Mouse (Mus musculus) heart, embryonic 14.5 days (tissue): ENCODE measurements around the gene Nat8f4. TPM values are rescaled to one million over a fixed set of nuclear protein-coding genes. Genes with fewer than 3 reads are reported as not detected.
"Not testable (repeated sequence)": the region's sequence is repeated elsewhere in the genome, so short reads cannot be mapped to it uniquely, and the experiment has no call there.

ENCODE experiments used
- ATAC-seq: fragments of 200-750 bp; cut with Nextera tagmentation; 2 replicates; pipeline ENCODE4 v1.8.0; 2017; ENCODE audit warnings: low read depth, moderate TSS enrichment; ENCODE audit not compliant: insufficient number of reproducible peaks, insufficient read depth, low FRiP score
- H3K27ac ChIP-seq, 2 experiments: fragments of 200-500 bp in 1 of 2; fragments of 300-500 bp in 1 of 2; sonication (generic) in 1 of 2; replicated peaks in 1 of 2; 2 replicates each; pipeline ENCODE4 v1.5.1; 2012 to 2014; ENCODE audit warnings: low read depth in 2 of 2, low read length in 2 of 2, control low read depth in 1 of 2, mild to moderate bottlenecking in 1 of 2, mixed read lengths in 1 of 2; ENCODE audit not compliant: control insufficient read depth in 1 of 2, insufficient read depth in 1 of 2
- H3K27me3 ChIP-seq: fragments of 300-500 bp; sonication (generic); 2 replicates; pipeline ENCODE4 v1.6.1; 2014; ENCODE audit warnings: mild to moderate bottlenecking, low read length, control low read depth; ENCODE audit not compliant: control insufficient read depth, insufficient read depth
- H3K36me3 ChIP-seq: fragments of 300-500 bp; sonication (generic); 2 replicates; pipeline ENCODE4 v1.6.1; 2014; ENCODE audit warnings: mild to moderate bottlenecking, control low read depth, low read length, mixed read lengths; ENCODE audit not compliant: control insufficient read depth, insufficient read depth
- H3K4me1 ChIP-seq, 2 experiments: fragments of 200-500 bp in 1 of 2; fragments of 300-500 bp in 1 of 2; sonication (generic) in 1 of 2; 2 replicates each; pipeline ENCODE4 v1.6.1; 2012 to 2014; ENCODE audit warnings: low read length in 2 of 2, control low read depth in 1 of 2, mixed read lengths in 1 of 2; ENCODE audit not compliant: control insufficient read depth in 2 of 2, insufficient read depth in 2 of 2
- H3K4me2 ChIP-seq: fragments of 300-500 bp; sonication (generic); 2 replicates; pipeline ENCODE4 v1.6.1; 2014; ENCODE audit warnings: mild to moderate bottlenecking, low read length
- H3K4me3 ChIP-seq, 2 experiments: fragments of 200-500 bp in 1 of 2; fragments of 300-500 bp in 1 of 2; sonication (generic) in 1 of 2; 2 replicates each; pipeline ENCODE4 v1.5.1; 2012 to 2014; ENCODE audit warnings: low read length in 2 of 2, mild to moderate bottlenecking in 2 of 2, control low read depth in 1 of 2, low read depth in 1 of 2, moderate library complexity in 1 of 2; ENCODE audit not compliant: control insufficient read depth in 1 of 2, insufficient read depth in 1 of 2
- H3K9ac ChIP-seq: fragments of 300-500 bp; sonication (generic); 2 replicates; pipeline ENCODE4 v1.6.1; 2014; ENCODE audit warnings: mild to moderate bottlenecking, low read length
- H3K9me3 ChIP-seq: fragments of 300-500 bp; sonication (generic); 2 replicates; pipeline ENCODE4 v1.6.1; 2016; ENCODE audit warnings: low read length, control low read depth; ENCODE audit not compliant: control insufficient read depth
- WGBS: fragments of 180-500 bp; shearing (Covaris S2); extraction: QIAGEN DNeasy Blood & Tissue Kit; methylation state at CpG from one replicate; pipeline ENCODE4 v1.1.7; 2014; 5-methylcytosine and 5-hydroxymethylcytosine counted together
- polyA plus RNA-seq: library from polyadenylated mRNA; unstranded; fragments of >200 nt; fragmentation: Nextera tagmentation; extraction: Ambion mirVana; gene quantifications from 2 replicates; pipeline ENCODE4 v1.2.1, GENCODE M21; 2014

Nat8f4 gene
- polyA plus RNA-seq, result 2.6 TPM in 2 replicates

DNA sequence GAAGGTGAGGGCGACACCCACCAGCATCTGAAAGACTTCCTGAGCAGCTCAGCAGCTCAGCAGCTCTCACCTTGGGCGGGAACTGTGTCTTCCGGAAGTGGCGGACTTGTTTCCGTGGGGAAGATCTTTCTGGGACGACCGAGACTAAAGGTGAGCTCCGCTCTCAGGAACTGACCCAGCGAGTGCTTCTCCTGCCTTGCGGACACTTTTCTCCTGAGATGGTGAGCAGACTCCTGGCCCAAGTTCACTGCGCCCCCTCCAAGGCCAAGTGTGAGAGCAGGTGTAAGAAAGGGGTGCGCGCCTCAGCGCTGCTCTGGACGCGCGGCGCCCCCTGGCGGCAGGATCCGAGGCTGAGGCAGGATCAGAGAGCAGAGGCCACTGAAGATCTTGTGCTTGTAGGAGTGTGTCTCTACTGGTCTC is at the start of gene Nat8f4:
TSS of gene Nat8f4 (minus strand) at position 243 of the 420 bp plus-strand sequence.
- not testable (repeated sequence) for H3K27me3 ChIP-seq, H3K9me3 ChIP-seq, H3K4me1 ChIP-seq, ATAC-seq, H3K27ac ChIP-seq, H3K9ac ChIP-seq, H3K36me3 ChIP-seq
- Histone ChIP-seq H3K4me2 (peak within 1 kb of the TSS; percentile 49), H3K4me3 (peak within 1 kb of the TSS; percentile 31 to 51)
- 19% methylated on average over 20 of the region's 20 CpGs for WGBS

DNA sequence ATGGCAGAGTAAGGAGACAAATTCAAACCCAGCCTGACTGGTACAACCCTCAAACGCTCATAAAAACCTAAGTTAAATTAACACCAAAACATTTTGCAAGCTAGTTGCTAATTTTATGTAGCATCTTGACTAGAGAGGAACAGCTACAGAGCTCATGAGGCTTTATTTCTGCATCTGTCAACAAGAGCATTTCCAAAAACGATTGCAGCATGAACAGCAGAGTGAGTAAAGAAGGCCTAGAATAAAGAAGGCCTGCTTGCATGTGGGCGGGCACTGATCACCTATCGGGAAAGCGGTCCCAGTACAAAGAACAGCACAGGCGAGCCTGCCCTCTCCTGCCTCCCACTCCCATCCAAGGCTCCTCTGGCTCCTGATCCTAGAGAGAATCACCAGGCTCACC is 43.9 kb upstream of the Nat8f4 start:
- Histone ChIP-seq H3K4me3 (no peak overlapping the region), H3K4me2 (no peak overlapping the region), H3K9me3 (no peaks in the 10 kb centered on the region), H3K27me3 (no peaks in the 10 kb centered on the region), H3K4me1 (no peaks in the 10 kb centered on the region), H3K9ac (no peak overlapping the region), H3K27ac (no peak overlapping the region), H3K36me3 (peaks cover 97% of the 10 kb centered on the region)
- 88% methylated on average over 6 of the region's 6 CpGs for WGBS
- no peak for ATAC-seq

- Histone ChIP-seq H3K4me1 (0 out of 4 replicates have a peak, but pooled peaks cover 0 to 1% of the 10 kb centered on the region in 2 experiments), H3K4me3 (no peak overlapping the region), H3K9me3 (no peaks in the 10 kb centered on the region), H3K27me3 (no peaks in the 10 kb centered on the region), H3K9ac (no peak overlapping the region), H3K36me3 (peaks cover 60% of the 10 kb centered on the region), H3K4me2 (no peak overlapping the region), H3K27ac (no peak overlapping the region)
- 93% methylated on average over 3 of the region's 3 CpGs for WGBS
- ATAC-seq, result no peak
Observed at GRCm38 (mm10) chr6:85942469-85942868, 37.8 kb upstream of the Nat8f4 start.

DNA sequence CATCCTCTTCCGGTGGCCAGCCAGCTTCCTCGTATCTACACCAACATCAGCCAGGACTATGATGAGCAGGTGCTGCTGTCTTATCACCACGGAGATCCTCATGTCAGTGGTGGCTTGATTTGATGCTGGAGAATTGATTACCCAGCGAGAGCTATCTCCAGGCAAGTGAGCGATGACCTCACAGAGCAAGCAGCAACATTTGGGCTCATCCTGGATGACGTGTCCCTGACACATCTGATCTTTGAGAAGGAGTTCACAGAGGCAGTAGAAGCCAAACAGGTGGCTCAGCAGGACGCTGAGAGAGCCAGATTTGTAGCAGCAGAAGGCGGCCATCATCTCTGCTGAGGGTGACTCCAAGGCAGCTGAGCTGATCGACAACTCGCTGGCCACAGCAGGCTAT is 34.0 kb upstream of the Nat8f4 start:
- Histone ChIP-seq H3K9ac (no peak overlapping the region), H3K4me2 (no peak overlapping the region), H3K9me3 (no peaks in the 10 kb centered on the region), H3K4me1 (peaks cover 0 to 5% of the 10 kb centered on the region in 2 experiments; a peak in 2 of 4 replicates), H3K36me3 (peaks cover 22% of the 10 kb centered on the region), H3K27me3 (no peaks in the 10 kb centered on the region), H3K27ac (no peak overlapping the region), H3K4me3 (no peak overlapping the region)
- WGBS, result 57% methylated on average over 10 of the region's 10 CpGs
- no peak for ATAC-seq

DNA sequence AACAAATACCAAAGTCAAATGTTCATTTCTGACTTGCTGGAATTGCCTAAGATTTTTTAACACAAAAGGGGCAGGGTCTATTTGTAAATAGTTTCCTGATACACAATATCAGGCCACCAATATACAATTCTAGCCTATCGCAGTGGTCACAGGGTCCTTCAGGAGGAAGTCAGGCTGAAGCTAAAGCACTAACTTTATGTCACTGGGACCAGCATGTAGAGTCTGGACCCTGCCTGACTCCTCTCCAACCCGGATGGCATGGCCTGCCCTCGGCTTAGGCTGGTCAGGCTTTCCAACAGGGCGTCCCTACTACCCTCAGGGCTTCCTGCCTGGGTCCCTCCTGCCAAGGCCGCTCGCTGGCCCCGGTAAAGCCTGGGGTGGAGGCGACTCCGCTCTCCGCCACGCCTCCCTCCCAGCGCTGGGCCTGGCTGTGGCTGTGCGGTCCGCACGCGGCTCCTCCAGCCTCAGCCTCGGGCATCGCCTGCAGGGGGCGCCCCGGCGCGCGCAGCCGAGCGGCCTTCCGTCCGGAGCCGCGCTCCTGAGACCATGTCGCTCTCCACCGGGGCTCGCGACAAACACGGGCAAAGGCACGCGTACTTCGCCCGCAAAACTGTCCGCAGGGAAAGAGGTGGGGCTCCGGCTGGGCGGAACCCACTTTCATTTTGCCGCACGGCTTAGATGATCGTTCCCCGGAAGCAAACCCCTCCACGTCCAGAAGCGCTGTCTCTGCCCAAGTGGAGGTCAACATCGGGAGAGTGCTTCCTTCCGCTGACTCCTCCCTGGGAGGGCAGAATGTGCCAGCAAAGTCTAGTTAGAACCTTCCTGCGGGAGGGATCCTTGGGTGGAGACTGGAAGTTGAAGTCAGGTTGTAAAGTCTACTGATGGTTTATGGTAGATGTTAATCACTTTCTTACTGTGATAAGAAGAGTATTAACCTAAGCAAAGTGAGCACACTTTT is 32.1 kb upstream of the Nat8f4 start:
- not testable (repeated sequence) for H3K9me3 ChIP-seq, H3K4me1 ChIP-seq, H3K27me3 ChIP-seq
- H3K4me3 ChIP-seq, result peak overlapping the region; percentile 47 to 76
- WGBS, result under 1% methylated on average over 46 of the region's 50 CpGs
- peak; percentile 94 for ATAC-seq
- H3K4me2 ChIP-seq, result peak overlapping the region; percentile 72
- H3K27ac ChIP-seq, result peak overlapping the region; percentile 68 to 75
- 0 out of 2 replicates have a peak, but pooled peaks cover 11% of the 10 kb centered on the region for H3K36me3 ChIP-seq
- peak overlapping the region; percentile 74 for H3K9ac ChIP-seq

- WGBS, result 67% methylated on average over 3 of the region's 3 CpGs
- H3K9ac ChIP-seq, result no peak overlapping the region
Observed at GRCm38 (mm10) chr6:85935646-85936045, 31.0 kb upstream of the Nat8f4 start.

DNA sequence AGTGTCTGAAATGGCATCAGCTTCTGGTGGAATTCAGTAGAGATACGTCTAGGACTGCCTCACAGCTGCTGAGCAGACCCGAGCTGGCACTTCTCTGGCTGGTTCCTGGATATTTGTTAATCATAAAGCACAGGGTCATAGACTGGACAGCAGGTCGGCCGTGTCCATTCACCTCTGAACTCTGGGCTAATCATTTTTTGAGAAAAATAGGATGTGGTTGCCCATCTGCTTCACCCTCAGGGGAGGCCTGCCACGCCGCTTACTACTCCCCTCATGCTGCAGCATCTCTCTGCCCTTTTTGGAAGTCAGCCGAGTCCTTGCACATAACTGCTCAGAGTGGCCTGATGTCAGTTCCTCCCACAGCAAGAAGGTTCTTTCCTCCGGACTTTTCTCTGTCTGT is 29.4 kb upstream of the Nat8f4 start:
- peaks cover 0 to 5% of the 10 kb centered on the region in 2 experiments; a peak in 2 of 4 replicates for H3K4me1 ChIP-seq
- no peak overlapping the region for H3K4me2 ChIP-seq
- H3K9ac ChIP-seq, result no peak overlapping the region
- H3K9me3 ChIP-seq, result no peaks in the 10 kb centered on the region
- H3K36me3 ChIP-seq, result peaks cover 22% of the 10 kb centered on the region
- H3K27me3 ChIP-seq, result no peaks in the 10 kb centered on the region
- no peak overlapping the region for H3K27ac ChIP-seq
- 82% methylated on average over 8 of the region's 8 CpGs for WGBS
- no peak for ATAC-seq
- no peak overlapping the region for H3K4me3 ChIP-seq

More at GRCm38 (mm10) chr6:85935646-85936045, 31.0 kb upstream of the Nat8f4 start:
- no peak overlapping the region for H3K4me3 ChIP-seq
- H3K27me3 ChIP-seq, result no peaks in the 10 kb centered on the region
- 0 out of 2 replicates have a peak, but pooled peaks cover 8% of the 10 kb centered on the region for H3K36me3 ChIP-seq
- peaks cover 0 to 5% of the 10 kb centered on the region in 2 experiments; a peak in 2 of 4 replicates for H3K4me1 ChIP-seq
- H3K27ac ChIP-seq, result no peak overlapping the region
- no peaks in the 10 kb centered on the region for H3K9me3 ChIP-seq
- no peak for ATAC-seq
- H3K4me2 ChIP-seq, result no peak overlapping the region
